Mouse (Mus musculus) intestine, embryonic 15.5 days (tissue): Measurements from ENCODE around the gene Rps6ka5. TPM values are rescaled to one million over a fixed set of nuclear protein-coding genes. Genes with fewer than 3 reads are reported as not detected.
A peak's percentile ranks its signal among the peaks of the same experiment; 100 is the strongest.

Experiments
- ATAC-seq: fragments of 200-750 bp; cut with Nextera tagmentation; 2 replicates; pipeline ENCODE4 v1.8.0; 2017; ENCODE audit warnings: moderate TSS enrichment, moderate library complexity
- H3K27ac ChIP-seq: fragments of 300-500 bp; sonication (generic); 2 replicates; pipeline ENCODE4 v1.5.1; 2015; ENCODE audit warnings: mild to moderate bottlenecking, inconsistent platforms
- H3K27me3 ChIP-seq: fragments of 300-500 bp; sonication (generic); replicated peaks from 2 replicates; pipeline ENCODE4 v1.6.1; 2015; ENCODE audit warnings: inconsistent platforms
- H3K36me3 ChIP-seq: fragments of 300-500 bp; sonication (generic); 2 replicates; pipeline ENCODE4 v1.6.1; 2015; ENCODE audit warnings: inconsistent platforms
- H3K4me1 ChIP-seq: fragments of 300-500 bp; sonication (generic); replicated peaks from 2 replicates; pipeline ENCODE4 v1.6.1; 2015; ENCODE audit warnings: inconsistent platforms
- H3K4me2 ChIP-seq: fragments of 300-500 bp; sonication (generic); replicated peaks from 2 replicates; pipeline ENCODE4 v1.6.1; 2015; ENCODE audit warnings: mild to moderate bottlenecking, inconsistent platforms
- H3K4me3 ChIP-seq: fragments of 300-500 bp; sonication (generic); replicated peaks from 2 replicates; pipeline ENCODE4 v1.5.1; 2015; ENCODE audit warnings: inconsistent platforms
- H3K9ac ChIP-seq: fragments of 300-500 bp; sonication (generic); 2 replicates; pipeline ENCODE4 v1.6.1; 2015; ENCODE audit warnings: inconsistent platforms
- H3K9me3 ChIP-seq: fragments of 300-500 bp; sonication (generic); 2 replicates; pipeline ENCODE4 v1.6.1; 2016; ENCODE audit warnings: inconsistent platforms
- WGBS: fragments of 180-500 bp; shearing (Covaris S2); methylation state at CpG from one replicate; pipeline ENCODE4 v1.1.7; 2015; 5-methylcytosine and 5-hydroxymethylcytosine counted together
- polyA plus RNA-seq: library from polyadenylated mRNA; unstranded; fragments of >200 nt; fragmentation: Nextera tagmentation; extraction: Ambion mirVana; gene quantifications from 2 replicates; pipeline ENCODE4 v1.2.1, GENCODE M21; 2015

The Rps6ka5 gene
- polyA plus RNA-seq, 1 experiment from 2014 or later = 2.5 TPM

- WGBS = 74% methylated on average over 3 of the region's 3 CpGs
- H3K4me3 ChIP-seq = no peak overlapping the region
- no peak for ATAC-seq
Observed at GRCm38 (mm10) chr12:100567627-100568026, 159.2 kb downstream of the Rps6ka5 start.

GRCm38 (mm10) chr12:100553675-100554074 lies 173.1 kb downstream of the Rps6ka5 start:
- Histone ChIP-seq H3K4me1 (no peaks in the 10 kb centered on the region), H3K27me3 (no peaks in the 10 kb centered on the region), H3K4me3 (no peak overlapping the region), H3K4me2 (no peak overlapping the region), H3K27ac (no peak overlapping the region), H3K9ac (no peak overlapping the region), H3K36me3 (no peaks in the 10 kb centered on the region), H3K9me3 (no peaks in the 10 kb centered on the region)
- WGBS = 85% methylated on average over 6 of the region's 6 CpGs
- peak; percentile 65; the same call in 1 of the 2 replicates for ATAC-seq

More at GRCm38 (mm10) chr12:100567627-100568026, 159.2 kb downstream of the Rps6ka5 start:
- H3K4me1 ChIP-seq = no peaks in the 10 kb centered on the region
- no peak overlapping the region for H3K9ac ChIP-seq
- no peak overlapping the region for H3K27ac ChIP-seq
- no peak overlapping the region for H3K4me2 ChIP-seq
- H3K9me3 ChIP-seq = no peaks in the 10 kb centered on the region
- no peaks in the 10 kb centered on the region for H3K36me3 ChIP-seq
- H3K27me3 ChIP-seq = no peaks in the 10 kb centered on the region

- 89% methylated on average over 1 of the region's 1 CpGs for WGBS
- no peak for ATAC-seq
- no peak overlapping the region for H3K9ac ChIP-seq
Observed at GRCm38 (mm10) chr12:100551972-100552371, 174.8 kb downstream of the Rps6ka5 start.

GRCm38 (mm10) chr12:100544194-100544567 lies 182.6 kb downstream of the Rps6ka5 start:
- no peaks in the 10 kb centered on the region for H3K4me1 ChIP-seq
- H3K4me3 ChIP-seq = no peak overlapping the region
- H3K4me2 ChIP-seq = no peak overlapping the region
- H3K36me3 ChIP-seq = no peaks in the 10 kb centered on the region
- no peak overlapping the region for H3K27ac ChIP-seq
- no peaks in the 10 kb centered on the region for H3K27me3 ChIP-seq
- no peak overlapping the region for H3K9ac ChIP-seq
- no peaks in the 10 kb centered on the region for H3K9me3 ChIP-seq
- ATAC-seq = no peak
- WGBS = 89% methylated on average over 4 of the region's 4 CpGs

More at GRCm38 (mm10) chr12:100551972-100552371, 174.8 kb downstream of the Rps6ka5 start:
- Histone ChIP-seq H3K27ac (no peak overlapping the region), H3K4me3 (no peak overlapping the region), H3K4me1 (no peaks in the 10 kb centered on the region), H3K27me3 (no peaks in the 10 kb centered on the region), H3K4me2 (no peak overlapping the region), H3K9me3 (no peaks in the 10 kb centered on the region), H3K36me3 (no peaks in the 10 kb centered on the region)

GRCm38 (mm10) chr12:100543437-100544193 lies 183.2 kb downstream of the Rps6ka5 start:
- no peaks in the 10 kb centered on the region for H3K27me3 ChIP-seq
- H3K9me3 ChIP-seq = no peaks in the 10 kb centered on the region
- H3K4me1 ChIP-seq = no peaks in the 10 kb centered on the region
- no peak overlapping the region for H3K4me2 ChIP-seq
- no peak overlapping the region for H3K27ac ChIP-seq
- H3K4me3 ChIP-seq = no peak overlapping the region
- no peaks in the 10 kb centered on the region for H3K36me3 ChIP-seq
- 72% methylated on average over 6 of the region's 6 CpGs for WGBS
- no peak overlapping the region for H3K9ac ChIP-seq
- no peak for ATAC-seq

GRCm38 (mm10) chr12:100542494-100542893 lies 184.3 kb downstream of the Rps6ka5 start:
- ATAC-seq = no peak
- H3K9ac ChIP-seq = no peak overlapping the region
- no peaks in the 10 kb centered on the region for H3K27me3 ChIP-seq
- H3K9me3 ChIP-seq = no peaks in the 10 kb centered on the region
- H3K27ac ChIP-seq = no peak overlapping the region
- H3K36me3 ChIP-seq = no peaks in the 10 kb centered on the region
- WGBS = 88% methylated on average over 6 of the region's 6 CpGs
- no peaks in the 10 kb centered on the region for H3K4me1 ChIP-seq
- no peak overlapping the region for H3K4me2 ChIP-seq
- no peak overlapping the region for H3K4me3 ChIP-seq

GRCm38 (mm10) chr12:100542076-100542475 lies 184.7 kb downstream of the Rps6ka5 start:
- Histone ChIP-seq H3K27ac (no peak overlapping the region), H3K4me3 (no peak overlapping the region), H3K4me1 (no peaks in the 10 kb centered on the region), H3K9ac (no peak overlapping the region), H3K27me3 (no peaks in the 10 kb centered on the region), H3K4me2 (no peak overlapping the region), H3K36me3 (no peaks in the 10 kb centered on the region), H3K9me3 (no peaks in the 10 kb centered on the region)
- 45% methylated on average over 3 of the region's 3 CpGs for WGBS
- no peak for ATAC-seq

- Histone ChIP-seq H3K4me1 (no peaks in the 10 kb centered on the region), H3K27ac (no peak overlapping the region), H3K4me2 (no peak overlapping the region), H3K9me3 (no peaks in the 10 kb centered on the region), H3K36me3 (no peaks in the 10 kb centered on the region), H3K27me3 (no peaks in the 10 kb centered on the region), H3K4me3 (no peak overlapping the region), H3K9ac (no peak overlapping the region)
- ATAC-seq = peak; percentile 49; the same call in 1 of the 2 replicates
- WGBS = 47% methylated on average over 9 of the region's 9 CpGs
Observed at GRCm38 (mm10) chr12:100539158-100539714, 187.5 kb downstream of the Rps6ka5 start.

GRCm38 (mm10) chr12:100538445-100539157 lies 188.2 kb downstream of the Rps6ka5 start:
- Histone ChIP-seq H3K4me2 (no peak overlapping the region), H3K9me3 (no peaks in the 10 kb centered on the region), H3K4me1 (no peaks in the 10 kb centered on the region), H3K4me3 (no peak overlapping the region), H3K9ac (no peak overlapping the region), H3K36me3 (no peaks in the 10 kb centered on the region), H3K27ac (no peak overlapping the region; the same call in 1 of the 2 replicates), H3K27me3 (no peaks in the 10 kb centered on the region)
- ATAC-seq = 0 out of 2 replicates have a peak, but pooled peaks have one; percentile 36
- 53% methylated on average over 7 of the region's 7 CpGs for whole genome bisulfite sequencing

- no peak overlapping the region for H3K4me3 ChIP-seq
- H3K27me3 ChIP-seq = no peaks in the 10 kb centered on the region
- 42% methylated on average over 11 of the region's 11 CpGs for WGBS
- no peaks in the 10 kb centered on the region for H3K36me3 ChIP-seq
- no peak for ATAC-seq
- no peaks in the 10 kb centered on the region for H3K4me1 ChIP-seq
- H3K27ac ChIP-seq = no peak overlapping the region
- H3K9me3 ChIP-seq = no peaks in the 10 kb centered on the region
- no peak overlapping the region for H3K9ac ChIP-seq
- H3K4me2 ChIP-seq = no peak overlapping the region
Observed at GRCm38 (mm10) chr12:100537091-100537490, 189.7 kb downstream of the Rps6ka5 start.

GRCm38 (mm10) chr12:100535028-100535427 lies 191.8 kb downstream of the Rps6ka5 start:
- Histone ChIP-seq H3K27ac (no peak overlapping the region), H3K4me1 (no peaks in the 10 kb centered on the region), H3K9me3 (no peaks in the 10 kb centered on the region), H3K36me3 (no peaks in the 10 kb centered on the region), H3K4me3 (no peak overlapping the region), H3K4me2 (no peak overlapping the region), H3K27me3 (no peaks in the 10 kb centered on the region), H3K9ac (no peak overlapping the region)
- 81% methylated on average over 12 of the region's 12 CpGs for WGBS
- ATAC-seq = no peak

- Histone ChIP-seq H3K9me3 (no peaks in the 10 kb centered on the region), H3K9ac (no peak overlapping the region), H3K4me1 (peaks cover 5% of the 10 kb centered on the region), H3K27ac (no peak overlapping the region), H3K4me2 (no peak overlapping the region), H3K36me3 (no peaks in the 10 kb centered on the region), H3K4me3 (no peak overlapping the region), H3K27me3 (no peaks in the 10 kb centered on the region)
- ATAC-seq = no peak
- 60% methylated on average over 3 of the region's 3 CpGs for WGBS
Observed at GRCm38 (mm10) chr12:100534028-100534427, 192.8 kb downstream of the Rps6ka5 start.
